ENCODE assay signal across 31 mouse cellular contexts in genomic region chr9:44857405-44857992, GRCm38 (mm10). TPM values are rescaled to one million over a fixed set of nuclear protein-coding genes. Genes with fewer than 3 reads are reported as not detected.
DNase-seq lines count a peak whose midpoint lies in the region; ATAC-seq lines count a peak whose summit lies in the region.
"Had no signal": no experiment of that assay in that cellular context is flagged by ENCODE, and none has a peak within 500 bp of the region (broad histone marks: within the 10 kb centered on the region; RNA-seq: fewer than 3 reads in every experiment).

No protein-coding gene starts in this region.

- DNase-seq in forebrain, embryonic 14.5 days (ENCODE audit: low spot score): peak; percentile 34
- DNase-seq in left cerebral cortex, postnatal 36 days (ENCODE audit: low spot score in 2 of 2): peak; percentile 26 to 27
- DNase-seq in left cerebral cortex, postnatal 10 days (ENCODE audit: extremely low spot score in 1 of 2, low spot score in 2 of 2): no peak
- peak; percentile 33 to 48 for DNase-seq in right cerebral cortex, adult 2 months (ENCODE audit: low spot score in 2 of 2)
- peak; percentile 52 for DNase-seq in telencephalon, adult 2 months (ENCODE audit: low read depth, low spot score)
- no peak for DNase-seq in ovary, adult 18-20 months (ENCODE audit: low spot score)
- DNase-seq: adrenal gland, postnatal 10 days; cerebellum, adult 11-12 months; cerebellum, adult 9-11 months; heart, postnatal 14 days; kidney, adult 11 months; kidney, postnatal 25 days; liver, embryonic 13.5 days; lung, adult 18-20 months; midbrain, embryonic 14.5 days; retina, postnatal 1 day; spleen, adult 18-20 months; thymus, adult 18-20 months; thymus, postnatal 4 days had no signal

- H3K27ac ChIP-seq in forebrain, embryonic 14.5 days (ENCODE audit: low read depth, low read length): no peak overlapping the region
- H3K27ac ChIP-seq in forebrain, embryonic 12.5 days: no peak overlapping the region
- no peak overlapping the region for H3K27ac ChIP-seq in liver, embryonic 12.5 days
- H3K27ac ChIP-seq: embryonic facial prominence, embryonic 13.5 days; hindbrain, embryonic 10.5 days; hindbrain, embryonic 15.5 days; liver, embryonic 13.5 days; macrophage had no signal

- H3K36me3 ChIP-seq in forebrain, embryonic 14.5 days (ENCODE audit: control insufficient read depth, insufficient read depth, low read length): peaks cover 14% of the 10 kb centered on the region; the same call in 1 of the 2 replicates
- H3K36me3 ChIP-seq in forebrain, embryonic 12.5 days (replicated peaks): peaks cover 20% of the 10 kb centered on the region
- H3K36me3 ChIP-seq in liver, embryonic 12.5 days: peaks cover 49% of the 10 kb centered on the region

- H3K27me3 ChIP-seq in forebrain, embryonic 14.5 days (replicated peaks; ENCODE audit: control insufficient read depth, insufficient read depth, low read length): no peaks in the 10 kb centered on the region
- no peaks in the 10 kb centered on the region for H3K27me3 ChIP-seq in forebrain, embryonic 12.5 days
- no peaks in the 10 kb centered on the region for H3K27me3 ChIP-seq in liver, embryonic 12.5 days (replicated peaks)
- H3K27me3 ChIP-seq: embryonic facial prominence, embryonic 13.5 days; hindbrain, embryonic 15.5 days; liver, embryonic 13.5 days had no signal

- no peak overlapping the region for H3K9ac ChIP-seq in forebrain, embryonic 14.5 days (ENCODE audit: low read length)
- no peak overlapping the region for H3K9ac ChIP-seq in forebrain, embryonic 12.5 days
- no peak overlapping the region for H3K9ac ChIP-seq in liver, embryonic 12.5 days
- H3K9ac ChIP-seq: embryonic facial prominence, embryonic 13.5 days; hindbrain, embryonic 15.5 days; liver, embryonic 13.5 days had no signal

- ATAC-seq in forebrain, embryonic 14.5 days: no peak
- ATAC-seq in forebrain, embryonic 12.5 days (ENCODE audit: low FRiP score): no peak
- ATAC-seq in liver, embryonic 12.5 days: no peak
- ATAC-seq: inflammation-experienced regulatory T-cells, adult 6 months; lung, postnatal 0 days had no signal

- intact Hi-C loops in left cerebral cortex, postnatal 36 days (cut with DNase I): no loop called here
- intact Hi-C loops in left cerebral cortex, postnatal 10 days (cut with DNase I): no loop called here

- no peak overlapping the region for H3K4me3 ChIP-seq in forebrain, embryonic 14.5 days (ENCODE audit: low read depth, low read length)
- H3K4me3 ChIP-seq in forebrain, embryonic 12.5 days (replicated peaks): no peak overlapping the region
- no peak overlapping the region for H3K4me3 ChIP-seq in liver, embryonic 12.5 days
- H3K4me3 ChIP-seq: embryonic facial prominence, embryonic 13.5 days; hindbrain, embryonic 10.5 days; hindbrain, embryonic 15.5 days; liver, embryonic 13.5 days had no signal

- no peaks in the 10 kb centered on the region for H3K9me3 ChIP-seq in forebrain, embryonic 14.5 days (replicated peaks; ENCODE audit: control insufficient read depth, low read length)
- H3K9me3 ChIP-seq in forebrain, embryonic 12.5 days: 0 out of 2 replicates have a peak, but pooled peaks cover 4% of the 10 kb centered on the region
- peaks cover 6% of the 10 kb centered on the region; the same call in 1 of the 2 replicates for H3K9me3 ChIP-seq in liver, embryonic 12.5 days (replicated peaks)
- H3K9me3 ChIP-seq: hindbrain, embryonic 15.5 days; liver, embryonic 13.5 days had no signal

- H3K4me2 ChIP-seq in forebrain, embryonic 14.5 days (ENCODE audit: low read length): no peak overlapping the region
- H3K4me2 ChIP-seq in forebrain, embryonic 12.5 days: no peak overlapping the region
- H3K4me2 ChIP-seq in liver, embryonic 12.5 days: no peak overlapping the region
- H3K4me2 ChIP-seq: embryonic facial prominence, embryonic 13.5 days; hindbrain, embryonic 15.5 days; liver, embryonic 13.5 days had no signal

- no peaks in the 10 kb centered on the region; the same call in 1 of the 2 replicates for H3K4me1 ChIP-seq in forebrain, embryonic 14.5 days (ENCODE audit: control insufficient read depth, insufficient read depth, low read length)
- peaks cover 5% of the 10 kb centered on the region for H3K4me1 ChIP-seq in forebrain, embryonic 12.5 days
- H3K4me1 ChIP-seq in liver, embryonic 12.5 days: peaks cover 12% of the 10 kb centered on the region
- H3K4me1 ChIP-seq: hindbrain, embryonic 10.5 days had no signal

- 68% methylated on average over 17 of the region's 17 CpGs for WGBS in forebrain, embryonic 14.5 days
- WGBS in forebrain, embryonic 12.5 days: 85% methylated on average over 17 of the region's 17 CpGs
- WGBS in liver, embryonic 12.5 days (ENCODE audit: insufficient replicate concordance): 86% methylated on average over 17 of the region's 17 CpGs

RNA-seq across cellular contexts. Expression of gene Kmt2a, which starts 23.6 kb away (rescaled TPM):
- 9.6 and 16.0 TPM in 2 replicates for polyA plus RNA-seq in forebrain, embryonic 14.5 days (2014; fragmentation: Nextera tagmentation; extraction: Ambion mirVana)
- 27.4 and 28.3 TPM in 2 replicates for polyA plus RNA-seq in forebrain, embryonic 12.5 days (2016; fragmentation: Nextera tagmentation; extraction: Ambion mirVana)
- 10 to 100 TPM; 52.2 to 79.3 TPM for total RNA-seq in left cerebral cortex, postnatal 36 days (2021)
- total RNA-seq in left cerebral cortex, postnatal 10 days (2021): 10 to 100 TPM; 43.2 to 49.7 TPM
- polyA plus RNA-seq in liver, embryonic 12.5 days (2016; fragmentation: Nextera tagmentation; extraction: Ambion mirVana): 7.3 and 8.4 TPM in 2 replicates

RNA-seq across cellular contexts. Expression of gene Ttc36, which starts 54.6 kb away (rescaled TPM):
- polyA plus RNA-seq in forebrain, embryonic 14.5 days (2014; fragmentation: Nextera tagmentation; extraction: Ambion mirVana): 0.28 and 0.36 TPM in 2 replicates
- 0.31 and 0.82 TPM in 2 replicates for polyA plus RNA-seq in forebrain, embryonic 12.5 days (2016; fragmentation: Nextera tagmentation; extraction: Ambion mirVana)
- total RNA-seq in left cerebral cortex, postnatal 36 days (2021): 1 to 10 TPM in 1 of 2 experiments, not detected in 1; 1.4 TPM
- 1 to 10 TPM; 1.2 to 1.4 TPM for total RNA-seq in left cerebral cortex, postnatal 10 days (2021)
- polyA plus RNA-seq in liver, embryonic 12.5 days (2016; fragmentation: Nextera tagmentation; extraction: Ambion mirVana): 11.6 and 12.3 TPM in 2 replicates
- total RNA-seq: G1E; monocyte, adult 5-6 weeks had no signal
- polyA plus RNA-seq: embryonic facial prominence, embryonic 13.5 days; forebrain, embryonic 11.5 days; heart, embryonic 14.5 days; inflammation-experienced regulatory T-cells, adult 6 months; macrophage had no signal

RNA-seq across cellular contexts. Expression of gene Tmem25, which starts 58.4 kb away (rescaled TPM):
- 4.7 and 5.9 TPM in 2 replicates for polyA plus RNA-seq in forebrain, embryonic 14.5 days (2014; fragmentation: Nextera tagmentation; extraction: Ambion mirVana)
- polyA plus RNA-seq in forebrain, embryonic 12.5 days (2016; fragmentation: Nextera tagmentation; extraction: Ambion mirVana): 3.6 and 4.4 TPM in 2 replicates
- total RNA-seq in left cerebral cortex, postnatal 36 days (2021): 10 to 100 TPM; 54.0 to 54.9 TPM
- total RNA-seq in left cerebral cortex, postnatal 10 days (2021): 10 to 100 TPM; 31.3 to 31.6 TPM
- 0.81 and 1.6 TPM in 2 replicates for polyA plus RNA-seq in liver, embryonic 12.5 days (2016; fragmentation: Nextera tagmentation; extraction: Ambion mirVana)

Comparison
In these comparisons a context has a peak if more than half of its experiments do, and no peak if none do; other contexts are left out.
1. DNase-seq: peak in forebrain, embryonic 14.5 days (single experiment), left cerebral cortex, postnatal 36 days (2 of 2), right cerebral cortex, adult 2 months (2 of 2) and telencephalon, adult 2 months (single experiment); none in left cerebral cortex, postnatal 10 days (0 of 2) and ovary, adult 18-20 months (single experiment).